ENCODE assay signal across 32 mouse cellular contexts in the genomic region with DNA sequence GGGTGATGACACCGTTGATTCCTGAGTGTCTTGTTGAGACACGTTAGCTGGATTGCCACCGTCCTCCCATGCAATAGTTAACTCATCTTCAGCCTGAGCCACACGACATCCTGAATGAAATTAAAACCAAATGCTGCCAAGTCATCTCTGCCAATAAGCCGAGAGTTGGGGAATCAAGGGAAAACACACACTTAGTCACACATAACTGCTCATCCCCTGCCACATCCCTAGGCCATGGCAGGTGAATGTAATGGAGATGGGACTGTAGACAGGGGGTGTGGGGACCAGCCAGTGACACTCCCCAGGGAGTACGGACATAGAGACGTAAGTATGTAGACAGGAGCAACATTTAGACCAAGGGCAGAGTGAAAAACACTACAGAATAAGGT. TPM values are rescaled to one million over a fixed set of nuclear protein-coding genes. Genes with fewer than 3 reads are reported as not detected.
DNase-seq lines count a peak whose midpoint lies in the region; ATAC-seq and TF ChIP-seq lines count a peak whose summit lies in the region.
"Had no signal": no experiment of that assay in that cellular context is flagged by ENCODE, and none has a peak within 500 bp of the region (broad histone marks: within the 10 kb centered on the region; RNA-seq: fewer than 3 reads in every experiment).

No protein-coding gene starts in this region.

- 53% methylated on average over 7 of the region's 7 CpGs for WGBS in hindbrain, postnatal 0 days
- 72% methylated on average over 7 of the region's 7 CpGs for WGBS in hindbrain, embryonic 12.5 days
- 82% methylated on average over 7 of the region's 7 CpGs for WGBS in midbrain, embryonic 11.5 days
- WGBS in midbrain, embryonic 10.5 days: 75% methylated on average over 7 of the region's 7 CpGs

- TF ChIP-seq POLR2A in brain, embryonic 14.5 days (IDR thresholded peaks at IDR 0.05; ENCODE audit: borderline replicate concordance, extremely low read depth, insufficient read depth, insufficient read length, poor library complexity, severe bottlenecking): no peak

- H3K27me3 ChIP-seq in hindbrain, postnatal 0 days (ENCODE audit: insufficient read depth, low read length): no peaks in the 10 kb centered on the region
- H3K27me3 ChIP-seq in hindbrain, embryonic 12.5 days: no peaks in the 10 kb centered on the region
- no peaks in the 10 kb centered on the region for H3K27me3 ChIP-seq in midbrain, embryonic 11.5 days (ENCODE audit: control insufficient read depth, insufficient read depth, low read length)
- no peaks in the 10 kb centered on the region for H3K27me3 ChIP-seq in midbrain, embryonic 10.5 days (ENCODE audit: low read depth, poor library complexity, severe bottlenecking)
- H3K27me3 ChIP-seq: forebrain, embryonic 13.5 days; hindbrain, embryonic 15.5 days; limb, embryonic 15.5 days; midbrain, embryonic 15.5 days; neural tube, embryonic 15.5 days; stomach, embryonic 15.5 days had no signal

- no peaks in the 10 kb centered on the region for H3K36me3 ChIP-seq in hindbrain, postnatal 0 days (ENCODE audit: insufficient read depth, low read length)
- H3K36me3 ChIP-seq in hindbrain, embryonic 12.5 days: no peaks in the 10 kb centered on the region
- H3K36me3 ChIP-seq in midbrain, embryonic 11.5 days (ENCODE audit: control insufficient read depth, insufficient read depth, low read length): no peaks in the 10 kb centered on the region
- H3K36me3 ChIP-seq in midbrain, embryonic 10.5 days: peaks cover 12% of the 10 kb centered on the region; the same call in 1 of the 2 replicates
- H3K36me3 ChIP-seq: heart, embryonic 10.5 days; hindbrain, embryonic 15.5 days; limb, embryonic 15.5 days; midbrain, embryonic 15.5 days; neural tube, embryonic 15.5 days; stomach, embryonic 15.5 days had no signal

- no peak overlapping the region for H3K4me2 ChIP-seq in hindbrain, postnatal 0 days (ENCODE audit: low read depth, low read length)
- H3K4me2 ChIP-seq in hindbrain, embryonic 12.5 days (replicated peaks): no peak overlapping the region
- no peak overlapping the region for H3K4me2 ChIP-seq in midbrain, embryonic 11.5 days
- H3K4me2 ChIP-seq: forebrain, embryonic 13.5 days; hindbrain, embryonic 15.5 days; limb, embryonic 15.5 days; lung, embryonic 14.5 days; midbrain, embryonic 15.5 days; neural tube, embryonic 15.5 days; stomach, embryonic 15.5 days had no signal

- no peaks in the 10 kb centered on the region for H3K9me3 ChIP-seq in hindbrain, postnatal 0 days (ENCODE audit: low read length)
- no peaks in the 10 kb centered on the region for H3K9me3 ChIP-seq in hindbrain, embryonic 12.5 days (replicated peaks)
- no peaks in the 10 kb centered on the region for H3K9me3 ChIP-seq in midbrain, embryonic 11.5 days (ENCODE audit: control insufficient read depth, low read length)
- H3K9me3 ChIP-seq in midbrain, embryonic 10.5 days (replicated peaks): no peaks in the 10 kb centered on the region
- H3K9me3 ChIP-seq: forebrain, embryonic 13.5 days; heart, embryonic 10.5 days; hindbrain, embryonic 15.5 days; limb, embryonic 15.5 days; midbrain, embryonic 15.5 days; neural tube, embryonic 15.5 days; stomach, embryonic 15.5 days had no signal

- no peaks in the 10 kb centered on the region for H3K4me1 ChIP-seq in hindbrain, postnatal 0 days (ENCODE audit: insufficient read depth, low read length)
- no peaks in the 10 kb centered on the region for H3K4me1 ChIP-seq in hindbrain, embryonic 12.5 days
- H3K4me1 ChIP-seq in midbrain, embryonic 11.5 days (ENCODE audit: control insufficient read depth, insufficient read depth, low read length): no peaks in the 10 kb centered on the region
- H3K4me1 ChIP-seq in midbrain, embryonic 10.5 days: no peaks in the 10 kb centered on the region
- H3K4me1 ChIP-seq: forebrain, embryonic 13.5 days; heart, embryonic 10.5 days; hindbrain, embryonic 15.5 days; megakaryocyte, embryonic 14.5 days; midbrain, embryonic 15.5 days; neural tube, embryonic 15.5 days; stomach, embryonic 15.5 days had no signal

- no peak overlapping the region for H3K4me3 ChIP-seq in hindbrain, postnatal 0 days (ENCODE audit: low read length)
- no peak overlapping the region for H3K4me3 ChIP-seq in hindbrain, embryonic 12.5 days
- no peak overlapping the region for H3K4me3 ChIP-seq in midbrain, embryonic 11.5 days (ENCODE audit: low read depth, low read length)
- no peak overlapping the region for H3K4me3 ChIP-seq in midbrain, embryonic 10.5 days
- H3K4me3 ChIP-seq: forebrain, embryonic 13.5 days; gastrocnemius, adult 2 months; heart, embryonic 10.5 days; hindbrain, embryonic 15.5 days; left cerebral cortex, adult 2 months; limb, embryonic 15.5 days; megakaryocyte, embryonic 14.5 days; midbrain, embryonic 15.5 days; neural tube, embryonic 15.5 days; stomach, embryonic 15.5 days had no signal

- no peak for TF ChIP-seq CTCF in hindbrain, postnatal 0 days (IDR thresholded peaks at IDR 0.05; ENCODE audit: low read depth)
- TF ChIP-seq CTCF in brain, embryonic 14.5 days (IDR thresholded peaks at IDR 0.05; ENCODE audit: borderline replicate concordance, extremely low read depth, insufficient read depth, insufficient read length): no peak

- H3K9ac ChIP-seq in hindbrain, postnatal 0 days (replicated peaks; ENCODE audit: low read length): no peak overlapping the region
- H3K9ac ChIP-seq in hindbrain, embryonic 12.5 days: no peak overlapping the region
- no peak overlapping the region for H3K9ac ChIP-seq in midbrain, embryonic 11.5 days (ENCODE audit: low read length)
- H3K9ac ChIP-seq: forebrain, embryonic 13.5 days; hindbrain, embryonic 15.5 days; limb, embryonic 15.5 days; liver, embryonic 14.5 days; lung, embryonic 14.5 days; midbrain, embryonic 15.5 days; neural tube, embryonic 15.5 days; stomach, embryonic 15.5 days had no signal

- H3K27ac ChIP-seq in hindbrain, postnatal 0 days: no peak overlapping the region
- no peak overlapping the region for H3K27ac ChIP-seq in hindbrain, embryonic 12.5 days
- H3K27ac ChIP-seq in midbrain, embryonic 11.5 days (ENCODE audit: low read depth, low read length): no peak overlapping the region
- no peak overlapping the region for H3K27ac ChIP-seq in midbrain, embryonic 10.5 days (replicated peaks)
- H3K27ac ChIP-seq: forebrain, embryonic 13.5 days; gastrocnemius, adult 2 months; heart, embryonic 10.5 days; hindbrain, embryonic 15.5 days; left cerebral cortex, adult 2 months; limb, embryonic 15.5 days; liver, embryonic 14.5 days; midbrain, embryonic 15.5 days; neural tube, embryonic 15.5 days; stomach, embryonic 15.5 days had no signal

- ATAC-seq in hindbrain, postnatal 0 days: no peak
- ATAC-seq in hindbrain, embryonic 12.5 days (ENCODE audit: low FRiP score): no peak
- no peak for ATAC-seq in midbrain, embryonic 11.5 days (ENCODE audit: low FRiP score)
- ATAC-seq: forebrain, embryonic 13.5 days; intestine, postnatal 0 days; midbrain, embryonic 15.5 days had no signal

- intact Hi-C loops in left cerebral cortex, postnatal 10 days (cut with DNase I): no loop called here

- peak; percentile 30 for DNase-seq in hindbrain, postnatal 0 days (ENCODE audit: low spot score)
- DNase-seq in midbrain, embryonic 11.5 days (ENCODE audit: low spot score, missing footprints): peak; percentile 39
- DNase-seq in midbrain, embryonic 10.5 days (ENCODE audit: low spot score): no peak
- DNase-seq in brain, embryonic 14.5 days (ENCODE audit: low read depth): peak; percentile 28
- DNase-seq in layer of hippocampus, postnatal 36 days: no peak
- DNase-seq in left cerebral cortex, postnatal 10 days (ENCODE audit: extremely low spot score in 1 of 2, low spot score in 2 of 2): no peak
- DNase-seq: B cell, adult 2 months; cerebellum, adult 11-12 months; cerebellum, postnatal 25 days; embryo, embryonic 11 days; gastrocnemius, adult 2 months; heart, postnatal 4 days; left cerebral cortex, postnatal 4 days; lung, embryonic 14.5 days; lung, postnatal 36 days; right cerebral cortex, adult 18-20 months; right cerebral cortex, postnatal 4 days; thymus, postnatal 25 days had no signal

RNA-seq across cellular contexts. Expression of gene Gdnf, which starts 28.3 kb away (rescaled TPM):
- total RNA-seq in hindbrain, postnatal 0 days (2014; rRNA removed): 0.36 and 0.47 TPM in 2 replicates
- polyA plus RNA-seq in hindbrain, postnatal 0 days (2015; fragmentation: Nextera tagmentation; extraction: Ambion mirVana): 0.13 and 0.18 TPM in 2 replicates
- polyA plus RNA-seq in hindbrain, embryonic 12.5 days (2016; fragmentation: Nextera tagmentation; extraction: Ambion mirVana): 0.45 and 0.50 TPM in 2 replicates
- polyA plus RNA-seq in midbrain, embryonic 11.5 days (2014; fragmentation: Nextera tagmentation; extraction: Ambion mirVana): 0.46 and 0.90 TPM in 2 replicates
- polyA plus RNA-seq in midbrain, embryonic 10.5 days (2016; fragmentation: Nextera tagmentation; extraction: Ambion mirVana): 0.41 and 0.76 TPM in 2 replicates
- polyA plus RNA-seq in brain, embryonic 14.5 days (2012; rRNA removed): 0.40 and 0.44 TPM in 2 replicates
- total RNA-seq in layer of hippocampus, postnatal 36 days (2021): under 1 TPM in 1 of 2 experiments, not detected in 1; 0.12 TPM
- total RNA-seq in left cerebral cortex, postnatal 10 days (2021): under 1 TPM; 0.32 to 0.49 TPM
- total RNA-seq: granulocyte monocyte progenitor cell, adult 5-6 weeks; MEL had no signal
- polyA plus RNA-seq: forebrain, embryonic 13.5 days had no signal

Comparison
In these comparisons a context has a peak if more than half of its experiments do, and no peak if none do; other contexts are left out.
1. DNase-seq: peak in hindbrain, postnatal 0 days (single experiment), midbrain, embryonic 11.5 days (single experiment) and brain, embryonic 14.5 days (single experiment); none in midbrain, embryonic 10.5 days (single experiment), layer of hippocampus, postnatal 36 days (0 of 2) and left cerebral cortex, postnatal 10 days (0 of 2).